Comparison of ENCODE assay signal across 13 mouse cellular contexts in the genomic region with DNA sequence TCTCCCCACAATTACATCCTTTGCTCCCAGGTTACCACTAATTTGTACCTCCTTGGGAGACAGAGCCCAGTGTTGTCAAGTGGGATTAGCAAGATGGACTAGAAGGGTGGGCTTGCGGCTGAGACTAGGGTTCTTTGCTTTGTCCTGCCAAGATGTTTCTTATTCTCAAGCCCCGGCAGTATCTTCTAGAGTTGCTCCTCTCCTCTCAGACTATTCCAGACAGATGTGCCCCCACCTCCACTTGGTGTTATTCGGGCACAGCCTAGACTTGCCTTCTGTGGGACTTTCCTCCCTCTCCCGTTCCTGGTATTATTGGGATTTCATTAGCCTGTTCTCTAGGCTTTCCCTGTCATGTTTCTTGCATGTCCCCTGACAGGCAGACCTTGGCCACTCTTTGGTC. TPM values are rescaled to one million over a fixed set of nuclear protein-coding genes. Genes with fewer than 3 reads are reported as not detected.
"Had no signal": no experiment of that assay in that cellular context is flagged by ENCODE, and none has a peak within 500 bp of the region (broad histone marks: within the 10 kb centered on the region; RNA-seq: fewer than 3 reads in every experiment).

No protein-coding gene starts in this region.

- H3K27ac ChIP-seq: left cerebral cortex, adult 2 months; limb, embryonic 12.5 days; liver, embryonic 13.5 days; stomach, postnatal 0 days had no signal

- ATAC-seq: inflammation-experienced regulatory T-cells, adult 6 months; intestine, postnatal 0 days; liver, postnatal 0 days had no signal

- DNase-seq: kidney, adult 8-10 months; kidney, postnatal 25 days; liver; liver, embryonic 13.5 days; liver, postnatal 0 days; thymus, adult 18-20 months; thymus, postnatal 14 days had no signal

- H3K4me3 ChIP-seq: left cerebral cortex, adult 2 months; limb, embryonic 12.5 days; liver, embryonic 13.5 days had no signal

- H3K4me1 ChIP-seq: limb, embryonic 12.5 days; liver, embryonic 13.5 days had no signal

- H3K9me3 ChIP-seq: limb, embryonic 12.5 days; liver, embryonic 13.5 days had no signal

- H3K36me3 ChIP-seq: limb, embryonic 12.5 days; liver, embryonic 13.5 days had no signal

- H3K9ac ChIP-seq: limb, embryonic 12.5 days; liver, embryonic 13.5 days; liver, postnatal 0 days had no signal

- H3K4me2 ChIP-seq: limb, embryonic 12.5 days; liver, embryonic 13.5 days had no signal

RNA-seq across cellular contexts. Expression of a gene that starts 14.5 kb away (rescaled TPM):
- polyA plus RNA-seq: inflammation-experienced regulatory T-cells, adult 6 months; intestine, postnatal 0 days; limb, embryonic 12.5 days; liver, embryonic 13.5 days; liver, postnatal 0 days; neural tube, embryonic 11.5 days; stomach, postnatal 0 days had no signal
